Mouse (Mus musculus) common myeloid progenitor, adult 5-6 weeks (primary cell): ENCODE data around the gene Atg10. TPM values are rescaled to one million over a fixed set of nuclear protein-coding genes. Genes with fewer than 3 reads are reported as not detected.
A peak's percentile ranks its signal among the peaks of the same experiment; 100 is the strongest.

Experiments
- ATAC-seq: replicated peaks from 2 replicates; pipeline ENCODE4 v1.8.0; 2016; ENCODE audit warnings: low read depth, mild to moderate bottlenecking, moderate TSS enrichment, inconsistent platforms; ENCODE audit not compliant: poor library complexity, severe bottlenecking
- total RNA-seq: library from RNA; stranded (forward); fragments of 200-1000, 187-1606 nt; gene quantifications from 2 replicates; pipeline ENCODE4 v1.2.3, GENCODE M21; 2017

Gene Atg10
- total RNA-seq, 1 experiment from 2014 or later, result 7.3 TPM

DNA sequence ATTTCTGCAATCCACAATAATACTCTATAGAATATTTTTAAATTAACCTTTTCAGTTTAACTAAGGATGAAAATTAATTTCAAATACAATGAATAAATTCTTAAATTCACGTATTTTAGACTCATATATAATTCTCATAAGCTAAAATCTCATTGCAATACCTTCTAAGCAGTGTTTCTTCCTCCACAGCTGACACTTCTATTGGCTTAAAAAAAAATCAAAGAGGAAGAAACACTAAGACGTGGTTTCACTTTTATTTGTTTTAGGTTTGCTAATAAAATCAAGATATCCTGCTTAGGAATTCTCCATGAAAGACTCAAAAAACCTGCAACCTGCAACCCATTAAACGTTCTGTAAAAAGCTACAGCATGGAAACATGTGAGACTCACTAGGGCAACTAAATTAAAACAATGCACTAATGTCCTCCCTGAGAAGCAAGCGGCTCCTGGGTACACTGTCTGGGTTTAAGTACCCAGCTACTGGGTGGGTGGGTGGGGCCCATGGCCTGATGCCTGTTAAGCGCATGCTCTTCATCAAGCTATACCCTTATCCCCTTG is 90.4 kb downstream of the Atg10 start:
- ATAC-seq, result no peak

DNA sequence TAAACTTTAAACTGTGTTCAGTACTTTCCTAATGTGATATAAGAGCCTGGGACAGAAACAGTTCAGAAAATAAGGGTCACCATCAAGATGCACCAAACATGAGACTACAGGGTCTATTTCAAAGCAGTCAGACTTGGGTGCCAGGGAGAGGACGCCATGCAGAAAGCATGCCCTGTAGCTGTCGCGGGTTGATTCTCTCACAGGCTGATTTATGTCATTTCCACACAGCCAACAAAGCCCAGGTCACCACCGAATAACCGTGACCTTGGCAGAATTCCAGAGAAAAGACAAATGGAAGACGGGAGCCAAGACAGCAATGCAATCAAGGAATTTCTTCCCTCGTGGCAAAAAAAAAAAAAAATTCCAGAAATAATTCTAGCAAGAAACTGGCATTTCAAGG is 94.7 kb downstream of the Atg10 start:
- no peak for ATAC-seq

DNA sequence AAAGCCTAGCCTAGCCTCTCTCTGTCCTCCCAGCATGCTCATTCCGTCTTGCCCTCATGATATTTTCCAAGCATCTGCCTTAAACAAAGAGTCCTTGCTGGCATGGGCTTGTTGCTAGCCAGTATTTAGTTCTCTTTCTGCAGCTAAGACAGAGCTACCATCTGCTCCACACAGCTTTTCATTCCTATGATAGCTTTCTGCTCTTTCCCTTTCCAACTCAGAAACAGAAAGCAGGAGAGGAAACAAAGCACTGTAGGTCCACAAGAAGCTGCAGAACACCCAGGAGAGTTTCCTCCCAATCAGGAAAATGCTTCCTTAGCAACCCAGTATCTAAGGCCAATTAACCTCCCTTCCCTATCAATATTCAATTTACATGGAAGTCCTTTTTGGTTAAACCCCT is 95.2 kb downstream of the Atg10 start:
- no peak for ATAC-seq

DNA sequence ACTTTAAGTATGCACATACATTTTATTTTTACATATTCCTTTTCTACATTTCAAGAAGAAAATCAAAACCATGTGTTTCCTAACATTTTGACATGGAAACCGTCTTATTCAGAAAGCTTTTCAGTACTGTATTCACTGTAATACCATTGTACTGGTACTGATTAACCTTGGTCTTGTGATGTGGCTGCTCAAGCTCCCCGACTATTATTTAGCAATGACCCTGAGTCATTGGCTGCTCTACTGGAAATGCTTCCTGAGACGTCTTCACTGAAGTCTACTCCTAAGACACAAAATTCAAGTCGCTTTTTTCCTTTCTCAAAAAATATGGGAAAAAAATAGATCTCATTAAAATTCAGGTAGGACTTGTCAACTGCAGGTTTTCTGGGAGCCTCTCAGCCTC is 105.6 kb downstream of the Atg10 start:
- ATAC-seq, result no peak

DNA sequence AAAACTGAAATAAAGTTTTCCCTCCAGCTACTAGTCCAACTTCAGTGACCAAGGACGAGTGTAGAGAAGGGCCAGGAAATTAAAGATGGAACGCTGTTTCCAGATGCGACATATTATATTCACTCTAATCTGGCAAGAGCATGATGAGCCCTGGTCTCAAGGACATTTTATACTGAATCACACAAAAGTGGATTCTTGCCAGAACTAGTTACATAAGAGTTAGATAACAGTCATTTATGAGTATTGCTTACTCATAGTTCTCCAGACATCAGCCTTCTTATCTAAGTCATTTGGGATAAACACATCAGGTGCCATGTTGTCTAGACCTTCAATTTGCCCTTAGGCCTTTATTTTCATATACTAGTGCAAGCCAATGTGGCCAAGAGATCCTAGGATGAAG is 108.9 kb downstream of the Atg10 start:
- no peak for ATAC-seq

DNA sequence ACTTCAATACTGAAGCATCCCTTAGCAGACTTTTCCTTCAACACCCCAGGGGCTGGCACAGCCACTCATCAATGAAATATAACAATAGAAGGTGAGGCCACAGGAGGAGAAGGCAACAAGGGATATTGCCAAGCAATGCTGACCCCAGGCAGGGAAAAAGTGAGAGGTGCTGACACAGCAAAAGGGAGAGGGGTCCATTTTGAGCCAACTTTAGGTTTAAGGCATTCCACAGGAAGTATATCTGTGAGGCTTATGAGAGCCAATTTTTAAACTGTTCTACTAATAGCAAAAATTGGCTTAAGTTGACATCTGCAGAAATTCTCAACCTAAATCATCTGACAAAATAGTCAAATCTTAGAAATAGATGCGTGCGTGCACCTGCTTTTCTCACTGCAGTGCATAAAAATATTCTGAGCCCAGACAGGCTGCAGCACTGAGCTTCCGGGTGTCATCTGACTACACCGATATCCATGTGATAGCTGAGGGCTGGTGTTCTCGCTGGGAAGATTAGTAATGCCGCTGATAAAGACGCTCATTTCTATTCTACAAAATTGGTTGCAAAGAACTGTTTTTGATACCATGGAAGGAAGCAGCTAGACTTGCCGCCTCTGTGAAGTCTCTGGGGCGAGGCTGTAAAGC is 116.3 kb downstream of the Atg10 start:
- no peak for ATAC-seq

DNA sequence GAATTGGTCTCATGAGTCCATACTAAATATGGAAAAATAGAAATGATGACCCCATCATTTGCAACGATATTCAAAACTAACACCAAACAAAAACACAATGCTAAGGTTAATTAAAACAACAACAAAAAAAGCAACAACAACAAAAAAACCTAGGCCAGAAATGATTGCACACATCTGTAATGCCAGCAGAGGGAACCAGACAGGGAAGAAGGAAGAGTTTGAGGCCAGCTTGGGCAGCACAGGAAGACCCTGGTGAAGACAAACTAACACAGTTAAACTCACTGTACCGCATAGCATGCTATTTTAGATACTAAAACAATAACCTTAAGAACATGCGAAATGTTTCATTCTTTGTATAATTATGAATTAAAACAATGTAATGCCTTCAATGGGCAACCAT is 121.5 kb downstream of the Atg10 start:
- 0 out of 2 replicates have a peak, but pooled peaks have one; percentile 39 for ATAC-seq

DNA sequence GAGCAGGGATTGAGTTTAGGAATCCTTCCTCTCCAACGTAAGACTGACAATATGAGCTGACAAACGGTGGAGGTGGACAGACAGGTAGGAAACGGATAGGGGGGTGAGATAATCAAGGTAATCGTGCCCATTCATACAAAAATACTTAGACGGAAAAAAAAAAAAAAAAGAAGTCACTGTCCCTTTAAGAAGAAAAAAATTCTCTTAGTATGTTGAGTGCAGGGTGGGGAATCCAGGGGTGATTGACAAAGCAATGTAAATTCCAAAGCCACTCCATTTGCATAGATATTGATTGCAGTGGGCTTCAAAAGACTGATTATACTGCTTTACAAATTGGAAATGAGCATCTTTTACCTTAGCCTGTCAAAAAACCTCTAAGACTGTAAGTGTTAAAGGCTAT is 123.4 kb downstream of the Atg10 start:
- no peak for ATAC-seq

DNA sequence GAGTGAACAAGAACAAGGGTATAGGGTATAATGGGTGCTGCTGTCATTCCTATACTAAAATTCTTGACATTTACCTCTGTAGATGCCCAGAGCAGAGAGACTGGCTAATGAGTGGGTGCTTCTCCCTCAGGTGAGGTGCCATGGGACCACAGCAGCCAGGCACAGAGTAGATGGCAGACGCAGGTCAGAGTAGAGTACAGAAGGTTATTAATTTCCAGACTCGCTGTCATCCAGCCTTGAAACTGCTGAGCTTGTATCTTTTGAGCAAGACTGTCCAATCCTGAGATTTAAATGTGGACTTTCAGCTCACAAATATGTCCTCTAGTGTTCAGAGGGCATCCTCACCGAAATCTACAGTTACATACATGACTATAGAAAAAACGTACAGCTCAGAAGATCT is 128.9 kb downstream of the Atg10 start:
- no peak for ATAC-seq

DNA sequence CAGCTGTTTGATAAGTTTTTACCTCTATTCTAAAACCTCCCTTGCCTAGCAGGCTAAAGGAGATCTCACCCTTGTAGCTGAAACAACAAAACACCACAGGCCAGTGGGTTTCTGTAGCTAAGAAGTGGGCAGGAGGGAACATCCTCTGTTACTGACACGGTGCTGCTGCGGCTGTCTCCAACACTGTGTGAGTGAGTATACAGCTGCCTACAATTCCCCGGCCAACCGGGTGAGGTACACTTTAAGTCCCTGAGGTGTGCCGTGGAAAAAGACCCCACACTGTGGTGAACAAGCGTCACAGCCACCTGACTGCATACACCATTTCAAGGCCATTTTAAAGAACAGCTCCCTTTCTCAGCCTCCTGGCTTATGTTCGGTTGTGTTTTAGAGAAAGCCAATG is 129.6 kb downstream of the Atg10 start:
- peak; percentile 27; the same call in 1 of the 2 replicates for ATAC-seq

DNA sequence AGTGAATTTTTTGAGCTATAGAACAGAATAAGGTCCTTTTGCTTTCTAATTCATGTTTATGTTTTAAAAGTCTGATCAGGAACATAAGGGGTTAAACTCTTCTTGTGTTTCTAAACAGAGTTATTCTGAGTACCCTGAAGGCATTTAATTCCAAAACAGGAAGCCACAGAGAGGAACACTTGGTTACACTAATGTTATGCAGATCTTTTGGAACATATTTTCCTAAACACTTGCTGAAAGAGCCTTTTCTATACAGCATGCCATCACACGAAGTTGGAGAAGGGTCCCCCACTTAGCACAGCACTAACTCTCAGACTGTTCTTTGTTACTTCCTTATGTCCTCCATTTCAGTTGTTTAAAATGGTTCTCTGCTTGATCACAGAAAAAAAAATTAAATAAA is 130.2 kb downstream of the Atg10 start:
- peak; percentile 71 for ATAC-seq

DNA sequence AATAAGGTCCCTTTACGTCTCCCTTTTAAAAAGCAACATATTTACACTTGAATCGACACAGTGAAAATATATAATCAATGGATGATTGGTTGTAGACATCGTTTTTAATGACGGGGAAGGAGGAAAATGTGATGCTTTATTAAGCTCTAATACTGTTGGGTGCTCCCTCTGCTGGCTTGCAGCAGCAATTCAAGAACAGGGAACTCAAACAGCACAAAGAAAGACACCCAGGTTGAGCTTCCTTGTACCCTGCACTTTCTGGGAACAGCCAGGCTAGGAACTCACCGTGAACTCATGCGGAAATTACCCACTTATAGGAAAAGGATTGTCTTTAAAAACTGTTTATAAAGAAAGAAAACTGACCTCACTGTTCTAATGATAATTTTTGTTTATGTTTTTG is 130.6 kb downstream of the Atg10 start:
- ATAC-seq, result peak; percentile 75

DNA sequence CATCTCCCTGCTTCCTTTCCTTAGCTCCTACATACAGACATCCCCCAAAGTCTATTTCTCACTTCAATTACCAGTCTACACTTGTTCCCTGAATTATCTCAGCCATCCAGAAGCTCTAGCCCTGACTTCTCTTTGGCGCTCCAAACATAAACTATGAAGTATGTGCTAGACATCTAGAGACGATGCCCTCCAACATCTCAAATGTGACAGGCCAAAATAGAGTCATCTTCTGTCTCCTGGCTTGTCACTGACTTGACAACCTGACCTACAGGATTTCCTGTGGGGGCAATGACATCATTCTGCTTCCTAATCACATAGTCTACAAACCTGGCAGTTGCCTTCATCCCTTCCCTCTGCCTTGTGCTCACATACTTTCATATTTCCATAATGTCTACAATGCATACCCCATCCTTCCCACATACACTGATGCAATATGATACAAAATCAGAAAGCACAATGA is 132.0 kb downstream of the Atg10 start:
- peak; percentile 15; the same call in 1 of the 2 replicates for ATAC-seq

DNA sequence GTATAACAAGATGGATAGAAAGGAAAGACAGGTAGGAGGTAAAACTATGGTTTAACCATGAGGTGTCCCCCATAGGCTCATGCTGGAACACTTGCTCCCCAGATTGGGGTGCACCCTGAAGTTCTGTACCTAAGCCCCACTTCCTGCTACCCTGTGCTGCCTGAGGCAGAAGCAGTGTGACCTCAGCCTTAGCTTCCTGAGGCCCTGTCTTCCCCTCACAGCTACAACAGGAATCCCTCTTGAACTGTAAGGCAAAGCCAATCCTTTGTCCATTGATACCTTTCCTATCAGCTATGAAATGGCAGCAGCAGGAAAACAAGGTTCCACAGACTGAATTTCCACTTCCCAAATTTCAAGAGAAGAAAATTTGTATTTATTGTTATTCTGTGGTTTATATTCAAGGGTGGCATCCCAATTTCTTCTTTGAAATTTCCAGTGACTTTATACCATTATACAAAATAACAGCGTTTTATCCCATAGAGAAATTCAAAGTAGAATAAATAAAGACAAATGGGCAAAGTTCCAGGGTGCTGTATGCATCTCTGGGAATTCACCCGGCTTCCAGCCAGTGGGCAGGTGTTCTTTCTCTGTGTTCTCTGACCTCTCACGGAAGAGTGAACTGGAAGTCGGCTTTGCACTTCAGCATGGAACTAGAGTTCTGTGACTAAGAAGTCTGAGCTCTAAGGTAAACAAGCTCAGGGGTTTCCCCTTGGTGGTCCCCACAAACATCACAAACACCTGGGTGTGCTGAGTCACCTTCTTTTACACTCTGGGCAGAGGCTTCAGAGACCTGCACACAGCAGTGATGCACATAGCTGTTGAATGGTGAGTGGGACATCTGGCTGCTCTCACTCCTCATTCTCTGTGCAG is 132.7 kb downstream of the Atg10 start:
- peak; percentile 3; the same call in 1 of the 2 replicates for ATAC-seq

DNA sequence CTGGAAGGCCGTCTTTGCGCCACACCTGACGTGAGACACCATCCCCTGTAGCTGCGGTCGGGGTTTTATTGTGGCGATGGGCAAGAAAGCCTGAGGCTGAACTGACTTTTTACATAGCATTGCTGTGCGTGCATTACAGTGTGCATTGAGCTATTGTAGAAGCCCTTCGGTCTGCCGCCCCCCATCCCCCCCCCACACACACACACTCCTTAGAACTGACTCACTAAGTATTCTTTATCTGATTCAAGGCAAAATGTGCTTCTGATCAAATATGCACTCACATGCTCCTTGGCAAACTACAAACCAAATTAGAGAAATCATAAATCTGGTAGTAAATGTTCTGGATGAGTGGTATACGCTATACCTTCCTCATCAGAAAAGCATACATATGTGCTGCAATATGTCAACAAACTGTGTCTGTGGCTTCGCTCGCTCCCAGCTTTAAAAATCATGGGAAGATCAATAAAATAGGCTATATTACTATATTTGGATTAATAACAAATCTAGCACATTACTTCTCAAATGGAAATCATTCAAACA is 137.3 kb downstream of the Atg10 start:
- ATAC-seq, result no peak

DNA sequence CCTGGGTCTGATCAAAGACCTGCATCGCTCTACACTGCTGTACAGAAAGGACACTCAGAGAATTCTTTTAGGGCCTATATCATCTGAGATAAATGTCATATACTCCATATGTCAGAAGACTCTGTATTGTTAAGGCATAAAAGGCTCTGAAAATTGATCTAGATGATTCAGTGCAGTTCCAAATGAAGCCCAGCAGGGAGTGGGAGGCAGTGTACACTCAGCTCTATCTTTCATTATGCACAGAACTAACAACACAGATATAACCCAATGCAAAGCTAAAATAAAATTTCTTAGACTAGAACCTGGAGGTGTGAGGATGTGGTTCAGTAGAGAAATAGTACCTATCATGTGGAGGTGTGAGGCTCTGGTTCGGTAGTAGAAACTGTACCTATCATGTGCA is 151.4 kb downstream of the Atg10 start:
- ATAC-seq, result no peak

DNA sequence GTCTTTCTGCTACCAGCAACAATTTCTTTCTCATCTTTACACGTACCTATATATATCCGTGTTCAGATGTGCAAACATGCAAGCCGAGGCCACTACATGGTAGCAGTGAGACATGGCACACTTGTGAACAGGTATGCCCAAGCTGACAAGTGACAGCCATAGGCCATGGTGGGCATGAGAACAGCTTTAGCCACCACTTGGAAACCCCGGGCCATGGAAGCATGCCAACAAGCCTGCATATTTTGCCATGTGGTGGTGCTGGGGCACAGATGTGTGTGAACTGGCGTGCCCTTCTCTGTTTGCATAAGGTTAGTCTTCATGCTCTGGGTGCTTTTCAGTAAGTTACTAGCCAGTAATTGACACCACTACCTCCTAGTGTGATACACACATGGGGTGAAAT is 162.9 kb downstream of the Atg10 start:
- ATAC-seq, result no peak

DNA sequence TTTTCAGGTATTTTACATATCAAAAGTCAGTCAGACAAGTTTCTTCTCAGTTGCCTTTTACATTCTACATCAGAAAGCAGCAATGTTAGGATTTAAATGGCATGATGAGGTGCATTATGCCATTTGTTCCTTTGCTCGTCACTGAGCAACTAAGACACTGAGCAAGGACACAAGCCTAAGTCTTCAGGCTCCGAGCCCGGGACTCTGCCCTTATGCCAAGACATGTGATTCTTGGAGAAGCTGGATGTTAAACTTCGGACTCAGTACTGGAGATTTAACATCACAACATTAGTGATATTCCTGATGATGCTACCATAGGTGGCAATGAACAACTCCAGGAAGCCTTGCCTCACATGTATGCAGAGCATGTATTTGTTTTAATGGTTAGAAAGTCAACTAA is 175.6 kb downstream of the Atg10 start:
- no peak for ATAC-seq

DNA sequence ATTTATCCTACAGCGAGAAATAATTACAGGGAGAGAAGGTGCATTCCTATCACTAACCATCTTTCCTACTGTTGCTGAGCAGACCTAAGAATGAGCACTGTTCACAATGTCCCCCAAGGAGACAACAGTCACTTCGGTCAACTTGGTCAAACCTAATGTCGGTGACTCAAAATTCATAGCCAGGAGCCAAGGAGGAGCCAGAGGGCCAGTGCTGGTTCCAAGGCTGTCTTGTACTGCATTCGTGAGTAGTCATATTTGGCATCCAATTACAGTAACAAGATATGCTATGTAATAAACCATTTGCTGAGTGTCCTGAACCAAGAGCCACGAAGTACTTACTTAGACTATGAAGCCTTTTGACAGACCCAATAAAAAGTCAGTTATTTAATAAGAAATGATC is 176.9 kb downstream of the Atg10 start:
- ATAC-seq, result no peak

DNA sequence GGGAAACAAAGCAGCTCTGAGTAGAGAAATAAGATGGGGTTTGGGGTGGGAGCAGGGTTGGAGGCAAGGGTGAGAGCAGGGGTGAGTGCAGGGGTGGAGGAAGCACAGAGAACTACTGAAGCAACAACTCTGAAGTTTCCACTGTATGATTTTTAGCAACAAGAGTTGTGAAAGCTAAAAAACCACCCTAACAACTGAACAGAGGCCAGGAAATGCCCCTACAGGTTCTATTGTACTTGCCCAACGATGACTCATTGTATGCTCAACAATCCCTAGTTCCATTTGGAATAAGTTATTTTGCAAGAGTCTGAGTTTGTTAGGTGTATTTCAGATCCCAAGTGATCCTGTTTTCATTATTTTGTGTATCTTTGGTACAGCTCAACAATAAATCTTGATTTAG is 182.5 kb downstream of the Atg10 start:
- no peak for ATAC-seq

DNA sequence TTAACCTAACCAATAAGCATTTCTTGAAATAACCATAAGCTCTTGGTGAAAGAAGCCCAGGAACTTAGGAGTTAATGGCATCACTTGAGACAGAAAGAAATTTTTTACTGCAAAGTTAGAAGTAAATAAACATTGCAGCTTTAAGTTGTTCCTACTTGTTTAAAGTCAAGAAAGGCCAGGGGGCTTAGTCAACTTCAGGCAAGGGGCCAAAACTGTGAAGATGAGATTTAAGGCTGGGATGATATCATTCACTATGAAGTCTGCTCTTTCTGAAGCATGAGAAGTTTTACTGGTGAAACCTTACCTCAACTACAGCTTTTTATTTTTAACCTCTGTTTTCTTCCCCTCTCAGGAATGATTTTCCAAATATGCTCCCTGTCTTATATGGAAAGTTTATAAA is 183.3 kb downstream of the Atg10 start:
- no peak for ATAC-seq
